Mouse (Mus musculus): ENCODE results near the gene Abcc4.

GRCm38 (mm10) chr14:118613734-118614133 lies 92.3 kb downstream of the Abcc4 start:
- TF ChIP-seq CTCF (IDR thresholded peaks at IDR 0.05; ENCODE audit: low read depth, low read length): no peak
- no peak for TF ChIP-seq POLR2A (IDR thresholded peaks at IDR 0.05; ENCODE audit: extremely low read depth, insufficient read depth, low read length)

Data from liver, adult 2 months (tissue).